Mouse (Mus musculus): ENCODE results near the gene Zbtb12. TPM values are rescaled to one million over a fixed set of nuclear protein-coding genes. Genes with fewer than 3 reads are reported as not detected.

Zbtb12 gene
- 1.1 TPM for polyA plus RNA-seq (2014; fragmentation: Illumina TruSeq; extraction: RNeasy Lipid Tissue Mini Kit (QIAGEN cat#74804); ENCODE audit: low read depth, low replicate concordance)

DNA sequence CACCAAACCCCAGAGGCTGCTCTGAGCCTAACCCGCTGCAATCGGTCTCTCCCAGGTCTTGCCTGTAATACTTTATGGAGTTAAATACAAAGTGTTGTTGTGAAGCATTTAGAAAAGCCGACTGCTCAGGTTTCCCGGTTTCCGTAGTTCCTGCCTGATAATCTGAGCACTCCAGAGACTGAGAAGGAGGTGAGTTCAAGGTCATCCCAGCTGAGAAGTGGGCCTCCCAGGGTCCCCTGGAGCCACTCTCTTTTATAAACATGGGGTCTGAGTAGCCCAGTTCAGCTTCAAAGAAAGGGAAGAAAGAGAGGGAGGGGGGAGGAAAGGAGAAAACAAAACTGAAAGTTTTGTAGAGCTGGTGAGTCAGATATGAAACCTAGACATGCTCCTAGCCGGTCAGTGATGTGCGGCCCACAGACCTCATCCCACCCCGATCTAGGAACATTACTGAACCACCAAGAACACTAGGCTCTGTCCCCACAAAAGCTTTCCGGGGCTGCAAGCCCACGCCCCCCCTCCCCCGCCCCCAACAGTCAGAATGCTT lies at the start of gene Zbtb12:
TSS of gene Zbtb12 (plus strand) at position 148 of the 544 bp plus-strand sequence.

GRCm38 (mm10) chr17:34836856-34837221 lies 42.4 kb upstream of the Zbtb12 start, which contains the start of the genes Stk19 and Dxo:
Gene Stk19, minus strand, starts transcription at chr17:34836945.
Gene Dxo, plus strand, starts transcription at chr17:34837019.

DNA sequence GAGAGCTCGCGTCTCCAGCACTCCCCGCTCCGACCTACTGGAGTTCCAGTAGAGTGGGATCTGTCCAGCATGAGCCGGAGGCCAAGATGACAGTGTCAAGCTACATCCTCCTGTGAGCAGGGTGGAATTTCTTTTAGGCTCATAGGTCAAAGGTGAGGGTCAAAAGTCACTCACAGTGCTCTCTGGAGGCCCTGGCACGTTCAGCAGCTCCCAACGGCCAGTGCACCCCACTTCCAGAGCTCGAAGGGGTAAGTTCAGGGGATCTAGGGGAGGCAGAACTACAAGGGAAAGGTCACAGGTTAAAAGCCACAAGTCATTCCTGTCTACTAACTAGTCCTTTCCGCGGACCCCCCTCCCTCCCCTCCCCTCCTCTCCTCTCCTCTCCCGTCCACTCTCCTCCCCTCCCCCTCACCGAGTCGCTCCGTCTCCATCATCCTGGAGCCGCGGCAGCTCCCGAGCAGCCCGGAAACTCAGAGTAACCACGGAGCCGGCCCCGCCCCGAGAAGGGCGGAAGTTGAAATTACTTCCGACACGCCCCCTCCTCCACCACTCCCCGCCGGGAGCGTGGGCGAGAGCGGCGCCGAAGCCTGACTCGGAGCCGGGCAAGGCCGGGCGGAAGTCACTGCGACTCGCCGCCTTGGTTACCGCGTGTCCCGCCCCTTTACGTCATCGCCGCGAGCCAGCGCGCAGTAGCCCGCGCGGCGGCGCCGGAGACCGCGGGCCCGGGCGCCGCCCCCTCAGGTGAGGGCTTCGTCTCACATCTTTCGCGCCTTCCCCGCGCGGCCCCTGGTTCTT lies 29.4 kb upstream of the Zbtb12 start, which contains the start of the genes Skiv2l and Nelfe:
TSS of gene Skiv2l (minus strand) at position 489 of the 795 bp plus-strand sequence.
TSS of gene Nelfe (plus strand) at position 670 of the 795 bp plus-strand sequence.

GRCm38 (mm10) chr17:34862416-34863081 lies 16.7 kb upstream of the Zbtb12 start, which contains the start of gene Cfb:
Gene Cfb, minus strand, starts transcription at chr17:34862518.

GRCm38 (mm10) chr17:34881683-34882310 lies 2.5 kb downstream of the Zbtb12 start, which contains the start of gene Gm20547:
Gene Gm20547, minus strand, starts transcription at chr17:34882042.

DNA sequence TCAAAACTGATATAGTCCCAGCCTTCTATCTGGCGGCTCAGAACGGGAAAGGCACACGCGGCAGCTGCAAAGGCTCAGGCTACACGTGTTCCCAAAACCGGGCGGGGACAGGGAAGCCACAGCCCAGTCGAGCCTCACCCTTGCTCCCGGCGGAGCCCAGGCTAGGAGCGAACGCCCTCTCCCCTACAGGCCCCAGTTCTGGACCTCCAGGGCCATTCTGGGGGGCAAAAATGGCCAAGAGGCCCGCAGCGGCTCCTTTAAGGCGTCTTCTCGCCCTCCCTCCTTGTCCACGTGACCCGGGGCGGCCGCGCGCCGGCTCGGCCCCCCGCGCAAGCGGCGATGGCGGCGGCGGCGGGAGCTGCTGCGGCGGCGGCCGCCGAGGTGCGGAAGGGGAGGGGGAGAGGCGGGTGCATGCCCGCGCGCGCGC lies 18.9 kb downstream of the Zbtb12 start, which contains the start of the genes C2 and Ehmt2:
TSS of gene C2 (minus strand) at position 106 of the 427 bp plus-strand sequence.
TSS of gene Ehmt2 (plus strand) at position 310 of the 427 bp plus-strand sequence.

DNA sequence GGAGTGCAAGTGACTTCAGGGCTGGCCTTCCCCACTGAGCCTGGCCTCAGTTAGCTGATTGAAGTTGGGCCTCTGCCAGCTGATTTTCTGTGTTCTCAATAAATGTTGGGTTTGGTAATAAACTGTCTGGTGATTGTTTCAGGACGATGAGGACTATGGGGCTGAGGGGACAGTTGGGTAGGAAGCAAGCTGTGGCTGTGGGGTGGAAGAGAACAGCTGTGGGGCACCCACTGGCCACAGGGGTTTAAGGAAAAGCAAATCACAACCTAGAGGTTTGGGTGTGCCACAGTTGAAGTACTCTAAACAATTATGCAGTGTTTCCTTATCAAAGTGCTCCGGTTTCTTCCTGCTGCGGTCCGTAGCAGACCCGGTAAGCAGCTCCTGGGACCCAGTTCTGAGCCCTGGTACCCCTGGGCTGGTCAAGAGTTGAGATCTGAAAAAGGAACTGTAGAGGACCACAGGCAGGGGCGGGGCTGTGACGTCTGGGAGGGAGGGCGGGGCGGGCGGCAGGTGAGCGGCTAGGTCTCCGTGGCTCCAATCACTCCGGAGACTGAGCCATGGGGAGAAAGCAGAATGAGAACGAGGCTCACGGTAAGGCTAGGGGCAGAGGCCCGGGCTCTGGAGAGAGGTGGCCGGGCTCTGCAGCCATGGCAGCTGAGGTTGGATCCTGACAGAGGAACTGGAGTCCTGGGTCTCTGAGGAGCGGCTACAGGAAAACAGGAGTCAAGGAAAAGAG lies 34.8 kb downstream of the Zbtb12 start, which contains the start of gene Slc44a4:
TSS of gene Slc44a4 (plus strand) at position 537 of the 736 bp plus-strand sequence.

GRCm38 (mm10) chr17:34931061-34931734 lies 51.9 kb downstream of the Zbtb12 start, which contains the start of gene Neu1:
Gene Neu1, plus strand, starts transcription at chr17:34931253.

Other genes starting within 250 kb of the Zbtb12 start
- 1.1 TPM for gene Prrt1, start 249.9 kb upstream of the Zbtb12 start, polyA plus RNA-seq (2014; fragmentation: Illumina TruSeq; extraction: RNeasy Lipid Tissue Mini Kit (QIAGEN cat#74804); ENCODE audit: low read depth, low replicate concordance)
- gene Fkbpl, start 234.7 kb upstream of the Zbtb12 start, polyA plus RNA-seq (2014; fragmentation: Illumina TruSeq; extraction: RNeasy Lipid Tissue Mini Kit (QIAGEN cat#74804); ENCODE audit: low read depth, low replicate concordance), result 4.4 TPM
- 2.8 TPM for gene Atf6b, start 232.3 kb upstream of the Zbtb12 start, polyA plus RNA-seq (2014; fragmentation: Illumina TruSeq; extraction: RNeasy Lipid Tissue Mini Kit (QIAGEN cat#74804); ENCODE audit: low read depth, low replicate concordance)
- gene Tnxb, start 208.9 kb upstream of the Zbtb12 start, polyA plus RNA-seq (2014; fragmentation: Illumina TruSeq; extraction: RNeasy Lipid Tissue Mini Kit (QIAGEN cat#74804); ENCODE audit: low read depth, low replicate concordance), result 0.16 TPM
- 1.8 TPM for gene C4b, start 135.6 kb upstream of the Zbtb12 start, polyA plus RNA-seq (2014; fragmentation: Illumina TruSeq; extraction: RNeasy Lipid Tissue Mini Kit (QIAGEN cat#74804); ENCODE audit: low read depth, low replicate concordance)
- not detected for gene Cyp21a1, start 74.9 kb upstream of the Zbtb12 start, polyA plus RNA-seq (2014; fragmentation: Illumina TruSeq; extraction: RNeasy Lipid Tissue Mini Kit (QIAGEN cat#74804); ENCODE audit: low read depth, low replicate concordance)
- gene Stk19, start 42.5 kb upstream of the Zbtb12 start, polyA plus RNA-seq (2014; fragmentation: Illumina TruSeq; extraction: RNeasy Lipid Tissue Mini Kit (QIAGEN cat#74804); ENCODE audit: low read depth, low replicate concordance), result 23.0 TPM
- gene Dxo, start 42.5 kb upstream of the Zbtb12 start, polyA plus RNA-seq (2014; fragmentation: Illumina TruSeq; extraction: RNeasy Lipid Tissue Mini Kit (QIAGEN cat#74804); ENCODE audit: low read depth, low replicate concordance), result 3.0 TPM
- gene Skiv2l, start 29.3 kb upstream of the Zbtb12 start, polyA plus RNA-seq (2014; fragmentation: Illumina TruSeq; extraction: RNeasy Lipid Tissue Mini Kit (QIAGEN cat#74804); ENCODE audit: low read depth, low replicate concordance), result 5.6 TPM
- 1.1 TPM for gene Nelfe, start 29.1 kb upstream of the Zbtb12 start, polyA plus RNA-seq (2014; fragmentation: Illumina TruSeq; extraction: RNeasy Lipid Tissue Mini Kit (QIAGEN cat#74804); ENCODE audit: low read depth, low replicate concordance)
- gene Cfb, start 17.0 kb upstream of the Zbtb12 start, polyA plus RNA-seq (2014; fragmentation: Illumina TruSeq; extraction: RNeasy Lipid Tissue Mini Kit (QIAGEN cat#74804); ENCODE audit: low read depth, low replicate concordance), result 18.5 TPM
- gene Gm20547, start 2.6 kb downstream of the Zbtb12 start, polyA plus RNA-seq (2014; fragmentation: Illumina TruSeq; extraction: RNeasy Lipid Tissue Mini Kit (QIAGEN cat#74804); ENCODE audit: low read depth, low replicate concordance), result 2.3 TPM
- 1.0 TPM for gene C2, start 18.8 kb downstream of the Zbtb12 start, polyA plus RNA-seq (2014; fragmentation: Illumina TruSeq; extraction: RNeasy Lipid Tissue Mini Kit (QIAGEN cat#74804); ENCODE audit: low read depth, low replicate concordance)
- gene Ehmt2, start 19.0 kb downstream of the Zbtb12 start, polyA plus RNA-seq (2014; fragmentation: Illumina TruSeq; extraction: RNeasy Lipid Tissue Mini Kit (QIAGEN cat#74804); ENCODE audit: low read depth, low replicate concordance), result 10.6 TPM
- 32.3 TPM for gene Slc44a4, start 35.0 kb downstream of the Zbtb12 start, polyA plus RNA-seq (2014; fragmentation: Illumina TruSeq; extraction: RNeasy Lipid Tissue Mini Kit (QIAGEN cat#74804); ENCODE audit: low read depth, low replicate concordance)
- 15.5 TPM for gene Neu1, start 51.8 kb downstream of the Zbtb12 start, polyA plus RNA-seq (2014; fragmentation: Illumina TruSeq; extraction: RNeasy Lipid Tissue Mini Kit (QIAGEN cat#74804); ENCODE audit: low read depth, low replicate concordance)
- gene Hspa1b, start 79.8 kb downstream of the Zbtb12 start, polyA plus RNA-seq (2014; fragmentation: Illumina TruSeq; extraction: RNeasy Lipid Tissue Mini Kit (QIAGEN cat#74804); ENCODE audit: low read depth, low replicate concordance), result 10.1 TPM
- not detected for gene Gm20481, start 90.4 kb downstream of the Zbtb12 start, polyA plus RNA-seq (2014; fragmentation: Illumina TruSeq; extraction: RNeasy Lipid Tissue Mini Kit (QIAGEN cat#74804); ENCODE audit: low read depth, low replicate concordance)
- 4.5 TPM for gene Hspa1a, start 92.7 kb downstream of the Zbtb12 start, polyA plus RNA-seq (2014; fragmentation: Illumina TruSeq; extraction: RNeasy Lipid Tissue Mini Kit (QIAGEN cat#74804); ENCODE audit: low read depth, low replicate concordance)
- 0.22 TPM for gene Hspa1l, start 93.2 kb downstream of the Zbtb12 start, polyA plus RNA-seq (2014; fragmentation: Illumina TruSeq; extraction: RNeasy Lipid Tissue Mini Kit (QIAGEN cat#74804); ENCODE audit: low read depth, low replicate concordance)
- 12.9 TPM for gene Lsm2, start 102.4 kb downstream of the Zbtb12 start, polyA plus RNA-seq (2014; fragmentation: Illumina TruSeq; extraction: RNeasy Lipid Tissue Mini Kit (QIAGEN cat#74804); ENCODE audit: low read depth, low replicate concordance)
- 1.5 TPM for gene Vars, start 121.5 kb downstream of the Zbtb12 start, polyA plus RNA-seq (2014; fragmentation: Illumina TruSeq; extraction: RNeasy Lipid Tissue Mini Kit (QIAGEN cat#74804); ENCODE audit: low read depth, low replicate concordance)
- 0.09 TPM for gene Vwa7, start 137.1 kb downstream of the Zbtb12 start, polyA plus RNA-seq (2014; fragmentation: Illumina TruSeq; extraction: RNeasy Lipid Tissue Mini Kit (QIAGEN cat#74804); ENCODE audit: low read depth, low replicate concordance)
- gene Sapcd1, start 148.5 kb downstream of the Zbtb12 start, polyA plus RNA-seq (2014; fragmentation: Illumina TruSeq; extraction: RNeasy Lipid Tissue Mini Kit (QIAGEN cat#74804); ENCODE audit: low read depth, low replicate concordance), result not detected
- gene Msh5, start 167.3 kb downstream of the Zbtb12 start, polyA plus RNA-seq (2014; fragmentation: Illumina TruSeq; extraction: RNeasy Lipid Tissue Mini Kit (QIAGEN cat#74804); ENCODE audit: low read depth, low replicate concordance), result 2.5 TPM
- 47.8 TPM for gene Clic1, start 170.5 kb downstream of the Zbtb12 start, polyA plus RNA-seq (2014; fragmentation: Illumina TruSeq; extraction: RNeasy Lipid Tissue Mini Kit (QIAGEN cat#74804); ENCODE audit: low read depth, low replicate concordance)
- gene Ddah2, start 179.6 kb downstream of the Zbtb12 start, polyA plus RNA-seq (2014; fragmentation: Illumina TruSeq; extraction: RNeasy Lipid Tissue Mini Kit (QIAGEN cat#74804); ENCODE audit: low read depth, low replicate concordance), result not detected
- 1.5 TPM for gene Ly6g6c, start 185.9 kb downstream of the Zbtb12 start, polyA plus RNA-seq (2014; fragmentation: Illumina TruSeq; extraction: RNeasy Lipid Tissue Mini Kit (QIAGEN cat#74804); ENCODE audit: low read depth, low replicate concordance)
- gene Mpig6b, start 186.7 kb downstream of the Zbtb12 start, polyA plus RNA-seq (2014; fragmentation: Illumina TruSeq; extraction: RNeasy Lipid Tissue Mini Kit (QIAGEN cat#74804); ENCODE audit: low read depth, low replicate concordance), result 3.0 TPM
- 2.8 TPM for gene Ly6g6e, start 197.4 kb downstream of the Zbtb12 start, polyA plus RNA-seq (2014; fragmentation: Illumina TruSeq; extraction: RNeasy Lipid Tissue Mini Kit (QIAGEN cat#74804); ENCODE audit: low read depth, low replicate concordance)
- not detected for gene Ly6g6d, start 198.6 kb downstream of the Zbtb12 start, polyA plus RNA-seq (2014; fragmentation: Illumina TruSeq; extraction: RNeasy Lipid Tissue Mini Kit (QIAGEN cat#74804); ENCODE audit: low read depth, low replicate concordance)
- gene Ly6g6f, start 206.1 kb downstream of the Zbtb12 start, polyA plus RNA-seq (2014; fragmentation: Illumina TruSeq; extraction: RNeasy Lipid Tissue Mini Kit (QIAGEN cat#74804); ENCODE audit: low read depth, low replicate concordance), result not detected
- gene Abhd16a, start 209.8 kb downstream of the Zbtb12 start, polyA plus RNA-seq (2014; fragmentation: Illumina TruSeq; extraction: RNeasy Lipid Tissue Mini Kit (QIAGEN cat#74804); ENCODE audit: low read depth, low replicate concordance), result 5.3 TPM
- not detected for gene Ly6g5c, start 228.8 kb downstream of the Zbtb12 start, polyA plus RNA-seq (2014; fragmentation: Illumina TruSeq; extraction: RNeasy Lipid Tissue Mini Kit (QIAGEN cat#74804); ENCODE audit: low read depth, low replicate concordance)
- gene Ly6g5b, start 235.9 kb downstream of the Zbtb12 start, polyA plus RNA-seq (2014; fragmentation: Illumina TruSeq; extraction: RNeasy Lipid Tissue Mini Kit (QIAGEN cat#74804); ENCODE audit: low read depth, low replicate concordance), result not detected
- 0.85 TPM for gene Gpank1, start 242.0 kb downstream of the Zbtb12 start, polyA plus RNA-seq (2014; fragmentation: Illumina TruSeq; extraction: RNeasy Lipid Tissue Mini Kit (QIAGEN cat#74804); ENCODE audit: low read depth, low replicate concordance)
- 96.9 TPM for gene Csnk2b, start 242.6 kb downstream of the Zbtb12 start, polyA plus RNA-seq (2014; fragmentation: Illumina TruSeq; extraction: RNeasy Lipid Tissue Mini Kit (QIAGEN cat#74804); ENCODE audit: low read depth, low replicate concordance)
- 2.2 TPM for gene D17H6S53E, start 246.9 kb downstream of the Zbtb12 start, polyA plus RNA-seq (2014; fragmentation: Illumina TruSeq; extraction: RNeasy Lipid Tissue Mini Kit (QIAGEN cat#74804); ENCODE audit: low read depth, low replicate concordance)

Measured in sigmoid colon, adult 10 weeks (tissue).